Mouse (Mus musculus) thymus, adult 2 months (tissue): ENCODE data around the gene Sap30bp. TPM values are rescaled to one million over a fixed set of nuclear protein-coding genes. Genes with fewer than 3 reads are reported as not detected.

Experiments used
- DNase-seq: peaks from one replicate; pipeline ENCODE4 v3.0.0; 2021
- H3K27ac ChIP-seq: fragments of 200-500 bp; 2 replicates; pipeline ENCODE4 v1.5.1; 2012; ENCODE audit warnings: low read length, control low read depth; ENCODE audit not compliant: control insufficient read depth, insufficient read depth
- H3K27me3 ChIP-seq: fragments of 200-500 bp; 2 replicates; pipeline ENCODE4 v1.6.1; 2012; ENCODE audit warnings: mild to moderate bottlenecking, low read length, moderate library complexity, mixed read lengths; ENCODE audit not compliant: control insufficient read depth, insufficient read depth
- H3K36me3 ChIP-seq: fragments of 200-500 bp; 2 replicates; pipeline ENCODE4 v1.6.1; 2012; ENCODE audit warnings: mild to moderate bottlenecking, low read length, moderate library complexity; ENCODE audit not compliant: control insufficient read depth, insufficient read depth
- H3K4me1 ChIP-seq: fragments of 200-500 bp; replicated peaks from 2 replicates; pipeline ENCODE4 v1.6.1; 2012; ENCODE audit warnings: low read length; ENCODE audit not compliant: control insufficient read depth, insufficient read depth
- H3K4me3 ChIP-seq: fragments of 200-500 bp; 2 replicates; pipeline ENCODE4 v1.5.1; 2012; ENCODE audit warnings: mild to moderate bottlenecking, low read length, control low read depth, moderate library complexity; ENCODE audit not compliant: control insufficient read depth, insufficient read depth
- CTCF ChIP-seq: fragments of 200-500 bp; IDR thresholded peaks from 2 replicates; pipeline ENCODE4 v1.5.1; 2012; ENCODE audit warnings: mild to moderate bottlenecking, control low read depth, low read length, moderate library complexity, borderline replicate concordance; ENCODE audit not compliant: control insufficient read depth, poor library complexity, insufficient read depth; ENCODE audit errors: extremely low read depth
- POLR2A ChIP-seq: fragments of 200-500 bp; IDR thresholded peaks from 2 replicates; pipeline ENCODE4 v1.6.1; 2012; ENCODE audit warnings: mild to moderate bottlenecking, low read length, control low read depth, moderate library complexity; ENCODE audit not compliant: control insufficient read depth, poor library complexity, insufficient read depth; ENCODE audit errors: extremely low read depth
- WGBS: fragments of 180-500 bp; shearing (Covaris S2); methylation state at CpG from one replicate; pipeline ENCODE4 v1.1.7; 2018; 5-methylcytosine and 5-hydroxymethylcytosine counted together
- polyA plus RNA-seq: library from polyadenylated mRNA; depleted of rRNA; stranded (reverse); fragments of >200 nt; gene quantifications from 2 replicates; pipeline ENCODE4 v1.2.3, GENCODE M21; 2012

The Sap30bp gene
- polyA plus RNA-seq, 1 experiment = 43.4 TPM

DNA sequence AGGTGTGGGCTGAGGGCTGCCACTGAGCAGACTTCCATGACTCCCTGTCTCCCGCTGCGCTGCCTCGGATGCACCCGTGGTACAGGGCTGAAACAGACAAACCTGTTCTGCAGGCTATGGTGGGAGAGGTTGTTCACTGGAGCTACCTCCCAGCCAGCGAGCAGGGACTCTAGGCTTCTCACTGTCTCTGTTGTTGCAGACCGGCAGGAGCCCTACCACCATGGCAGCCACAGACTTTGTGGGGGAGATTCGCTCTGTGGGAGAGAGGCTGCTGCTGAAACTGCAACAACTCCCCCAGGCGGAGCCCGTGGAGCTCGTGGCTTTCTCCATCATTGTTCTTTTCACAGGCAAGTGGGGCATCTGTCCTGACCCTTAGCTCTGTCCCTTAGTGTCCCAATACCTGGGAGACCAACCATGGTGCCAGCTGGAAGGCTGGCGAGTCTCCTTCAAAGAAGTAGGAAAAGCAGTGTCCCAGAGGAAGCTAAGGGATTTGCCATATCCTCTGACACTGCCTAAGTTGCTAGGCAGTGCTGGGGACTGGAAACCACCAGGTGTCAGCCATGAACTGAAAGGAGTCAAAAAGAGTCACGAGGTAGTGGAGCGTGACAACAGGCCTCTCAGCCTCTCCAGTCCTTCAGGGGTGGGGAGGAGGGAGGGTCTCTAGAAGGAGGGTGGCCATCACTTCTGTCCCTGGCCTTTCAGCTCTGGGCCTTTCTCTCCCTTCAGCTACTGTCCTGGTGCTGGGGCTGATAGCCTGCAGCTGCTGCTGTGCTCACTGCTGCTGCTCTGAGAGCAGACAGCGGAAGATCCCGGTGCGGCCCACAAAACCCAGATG is 27.9 kb upstream of the Sap30bp start:
- WGBS = 62% methylated on average over 16 of the region's 16 CpGs
- H3K36me3 ChIP-seq = no peaks in the 10 kb centered on the region

DNA sequence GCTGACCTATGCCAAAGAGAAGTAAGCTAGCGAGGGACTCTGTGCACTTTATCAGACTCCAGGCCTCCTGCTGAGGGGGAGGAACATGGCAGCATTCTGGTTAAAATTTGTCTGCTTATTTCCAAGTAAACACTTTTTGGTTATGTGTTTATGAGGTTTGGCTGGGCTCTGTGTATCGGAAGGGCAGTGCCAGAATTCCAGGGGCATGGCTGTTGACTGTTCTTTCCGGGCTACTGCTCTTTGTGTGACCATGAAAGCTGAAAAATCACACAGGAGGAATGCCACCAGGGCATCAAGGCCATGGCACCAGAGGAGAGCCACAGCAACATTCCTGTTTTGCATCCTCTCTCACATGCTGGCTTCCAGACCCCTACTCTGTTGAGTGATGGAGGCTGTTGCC is 27.0 kb upstream of the Sap30bp start:
- H3K27me3 ChIP-seq = no peaks in the 10 kb centered on the region
- no peak overlapping the region for H3K4me3 ChIP-seq
- TF ChIP-seq POLR2A (no peak), CTCF (no peak)
- no peak for DNase-seq
- 0 out of 2 replicates have a peak overlapping the region, but pooled peaks have one; percentile 6 for H3K27ac ChIP-seq
- H3K4me1 ChIP-seq = peaks cover 57% of the 10 kb centered on the region
- WGBS = 94% methylated on average over 3 of the region's 3 CpGs
- H3K36me3 ChIP-seq = no peaks in the 10 kb centered on the region

More for the DNA sequence above, 27.9 kb upstream of the Sap30bp start:
- no peaks in the 10 kb centered on the region for H3K27me3 ChIP-seq
- peak overlapping the region; percentile 58 for H3K27ac ChIP-seq
- TF ChIP-seq POLR2A (no peak), CTCF (no peak)
- no peak for DNase-seq
- H3K4me1 ChIP-seq = peaks cover 63% of the 10 kb centered on the region
- H3K4me3 ChIP-seq = peak overlapping the region; percentile 8; the same call in 1 of the 2 replicates

DNA sequence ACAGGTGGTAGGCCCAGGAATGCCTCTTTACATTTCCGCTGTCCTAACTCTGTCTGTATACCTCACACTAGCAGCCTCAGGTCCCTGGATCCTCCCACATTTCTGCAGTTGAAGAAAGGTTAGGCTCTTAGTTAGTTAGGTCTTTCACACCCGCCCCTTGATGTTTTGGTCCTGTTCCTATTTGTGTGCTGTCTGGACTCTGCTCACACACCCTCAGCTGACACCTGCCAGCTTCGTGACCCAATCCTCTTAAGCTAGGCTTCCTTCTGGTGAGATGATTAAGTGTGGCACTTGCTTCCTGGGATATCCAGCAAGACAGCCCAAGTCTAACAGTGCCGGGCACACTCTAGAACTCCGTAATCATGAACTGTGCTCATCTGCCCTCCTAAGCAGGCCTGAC is 26.6 kb upstream of the Sap30bp start:
- TF ChIP-seq CTCF (no peak), POLR2A (no peak)
- DNase-seq = no peak
- Histone ChIP-seq H3K4me1 (peaks cover 57% of the 10 kb centered on the region), H3K4me3 (no peak overlapping the region), H3K27me3 (no peaks in the 10 kb centered on the region), H3K27ac (no peak overlapping the region), H3K36me3 (no peaks in the 10 kb centered on the region)
- 94% methylated on average over 5 of the region's 5 CpGs for WGBS

DNA sequence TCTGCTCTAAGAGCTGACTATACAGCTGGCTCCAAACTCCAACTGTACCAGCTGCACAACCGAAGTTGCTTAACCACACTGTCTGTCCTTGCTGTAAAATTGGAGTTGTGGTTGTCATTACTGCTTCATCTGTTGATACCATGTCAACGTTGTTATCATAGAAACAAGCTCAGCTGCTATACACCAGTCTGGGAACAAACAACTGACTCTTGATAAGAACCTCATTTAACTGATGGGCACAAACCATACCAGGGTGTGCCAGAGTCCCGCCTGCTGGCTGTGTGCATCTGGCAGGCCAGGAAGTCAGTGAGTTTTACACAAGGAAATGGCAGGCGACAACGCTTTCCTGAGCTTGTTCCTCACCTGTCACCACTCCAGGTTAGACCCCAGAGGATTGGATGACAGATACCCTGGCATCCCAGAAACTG is 21.9 kb upstream of the Sap30bp start:
- Histone ChIP-seq H3K36me3 (no peaks in the 10 kb centered on the region), H3K4me3 (no peak overlapping the region), H3K27ac (peak overlapping the region; percentile 79), H3K27me3 (no peaks in the 10 kb centered on the region), H3K4me1 (peaks cover 37% of the 10 kb centered on the region)
- 6% methylated on average over 5 of the region's 5 CpGs for whole genome bisulfite sequencing
- TF ChIP-seq POLR2A = no peak
- no peak for TF ChIP-seq CTCF
- DNase-seq = peak; percentile 49

DNA sequence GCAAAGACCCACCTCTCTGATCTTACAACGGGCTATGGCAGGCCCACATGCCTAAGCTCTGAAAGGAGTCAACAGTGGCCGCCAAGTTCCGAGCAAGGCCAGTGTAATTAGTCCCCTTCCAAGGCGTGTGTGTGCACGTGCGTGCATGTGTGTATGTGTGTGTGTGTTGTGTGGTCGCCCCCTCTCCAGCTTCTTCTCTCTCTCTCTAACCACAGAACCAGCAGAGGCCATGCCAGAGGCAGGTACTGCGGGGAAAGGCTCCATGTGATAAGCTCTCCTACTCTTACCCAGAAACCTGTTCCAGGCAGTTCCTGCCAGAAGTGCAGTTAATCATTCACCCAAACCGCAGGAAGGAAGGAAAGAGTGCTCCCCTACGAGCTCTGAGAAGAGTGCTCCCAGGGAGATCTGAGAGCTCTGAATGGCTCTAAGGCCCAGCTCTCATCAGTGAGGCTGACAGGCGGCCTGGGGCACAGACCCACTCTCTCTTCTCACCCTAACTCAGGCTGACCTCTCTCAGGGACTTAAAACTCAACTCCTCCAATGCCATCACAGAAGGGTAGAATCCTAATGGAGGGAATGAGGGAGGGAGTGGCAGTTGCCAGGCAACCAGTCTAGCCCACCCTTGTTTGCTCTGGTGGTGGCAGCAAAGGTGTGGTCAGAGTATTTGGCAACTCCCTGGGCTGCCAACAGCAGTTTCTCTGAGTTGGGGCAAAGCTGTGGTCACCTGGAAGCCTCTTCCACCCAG is 21.3 kb upstream of the Sap30bp start, which contains the start of gene Smim6:
Gene Smim6, plus strand, starts transcription at position 386 of the 745 bp plus-strand sequence.
- no peak within 1 kb of the TSS for H3K4me3 ChIP-seq
- DNase-seq = no peak
- no peaks in the 10 kb centered on the region for H3K27me3 ChIP-seq
- H3K36me3 ChIP-seq = no peaks in the 10 kb centered on the region
- peaks cover 34% of the 10 kb centered on the region for H3K4me1 ChIP-seq
- 8% methylated on average over 11 of the region's 11 CpGs for WGBS
- peak within 1 kb of the TSS; percentile 79 for H3K27ac ChIP-seq
- TF ChIP-seq POLR2A (0 out of 2 replicates have a peak, but pooled peaks have one; percentile 25), CTCF (no peak)

DNA sequence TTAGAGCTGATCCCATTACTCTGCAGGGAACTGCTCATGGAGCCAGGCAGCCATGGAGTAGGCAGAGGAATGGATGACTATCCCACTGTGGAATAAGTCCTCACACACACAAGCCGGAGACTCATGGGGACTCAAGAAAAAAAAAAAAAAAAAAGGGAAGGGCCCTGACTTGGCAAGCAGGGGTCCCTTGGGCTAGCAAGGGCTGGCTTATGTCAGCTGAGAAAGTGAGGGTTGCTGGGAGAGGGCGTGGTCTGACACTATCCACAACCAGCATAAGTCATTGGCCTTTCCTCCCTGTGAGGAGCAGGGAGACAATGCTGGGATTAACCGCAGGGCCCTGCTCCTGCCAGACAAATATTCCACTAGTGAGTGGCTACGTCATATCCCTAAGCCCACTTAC is 16.5 kb upstream of the Sap30bp start:
- H3K27me3 ChIP-seq = no peaks in the 10 kb centered on the region
- H3K36me3 ChIP-seq = no peaks in the 10 kb centered on the region
- no peak overlapping the region for H3K27ac ChIP-seq
- no peak for DNase-seq
- 96% methylated on average over 4 of the region's 4 CpGs for WGBS
- peaks cover 25% of the 10 kb centered on the region for H3K4me1 ChIP-seq
- TF ChIP-seq CTCF (no peak), POLR2A (no peak)
- H3K4me3 ChIP-seq = no peak overlapping the region
